Mouse (Mus musculus) limb, embryonic 11.5 days (tissue): Measurements from ENCODE around the gene Fam205a1. TPM values are rescaled to one million over a fixed set of nuclear protein-coding genes. Genes with fewer than 3 reads are reported as not detected.
A peak's percentile ranks its signal among the peaks of the same experiment; 100 is the strongest.

Source experiments
- ATAC-seq: fragments of 200-750 bp; cut with Nextera tagmentation; 2 replicates; pipeline ENCODE4 v1.8.0; 2017; ENCODE audit warnings: low read depth; ENCODE audit not compliant: insufficient number of reproducible peaks, low FRiP score, low TSS enrichment
- DNase-seq: peaks from one replicate; pipeline ENCODE4 v3.0.0-alpha.2; 2015; ENCODE audit warnings: low spot score
- H3K27ac ChIP-seq: fragments of 300-500 bp; sonication (generic); replicated peaks from 2 replicates; pipeline ENCODE4 v1.5.1; 2014; ENCODE audit warnings: low read depth, mild to moderate bottlenecking, low read length
- H3K27me3 ChIP-seq: fragments of 300-500 bp; sonication (generic); 2 replicates; pipeline ENCODE4 v1.6.1; 2014; ENCODE audit warnings: mild to moderate bottlenecking, low read length, mixed read lengths; ENCODE audit not compliant: control insufficient read depth, insufficient read depth
- H3K36me3 ChIP-seq: fragments of 300-500 bp; sonication (generic); 2 replicates; pipeline ENCODE4 v1.6.1; 2014; ENCODE audit warnings: mild to moderate bottlenecking, low read length, moderate library complexity, mixed read lengths; ENCODE audit not compliant: control insufficient read depth, insufficient read depth
- H3K4me1 ChIP-seq: fragments of 300-500 bp; sonication (generic); 2 replicates; pipeline ENCODE4 v1.6.1; 2014; ENCODE audit warnings: low read length, mixed read lengths; ENCODE audit not compliant: control insufficient read depth, insufficient read depth
- H3K4me2 ChIP-seq: fragments of 300-500 bp; sonication (generic); 2 replicates; pipeline ENCODE4 v1.6.1; 2014; ENCODE audit warnings: low read depth, mild to moderate bottlenecking, moderate library complexity; ENCODE audit not compliant: severe bottlenecking
- H3K4me3 ChIP-seq: fragments of 300-500 bp; sonication (generic); 2 replicates; pipeline ENCODE4 v1.5.1; 2014; ENCODE audit warnings: low read depth, low read length
- H3K9ac ChIP-seq: fragments of 300-500 bp; sonication (generic); 2 replicates; pipeline ENCODE4 v1.6.1; 2014; ENCODE audit warnings: mild to moderate bottlenecking, low read length
- H3K9me3 ChIP-seq: fragments of 300-500 bp; sonication (generic); 2 replicates; pipeline ENCODE4 v1.6.1; 2016; ENCODE audit warnings: low read length; ENCODE audit not compliant: control insufficient read depth
- WGBS: fragments of 180-500 bp; shearing (Covaris S2); extraction: QIAGEN DNeasy Blood & Tissue Kit; methylation state at CpG from one replicate; pipeline ENCODE4 v1.1.7; 2014; 5-methylcytosine and 5-hydroxymethylcytosine counted together
- polyA plus RNA-seq: library from polyadenylated mRNA; unstranded; fragments of >200 nt; fragmentation: Nextera tagmentation; extraction: Ambion mirVana; gene quantifications from 2 replicates; pipeline ENCODE4 v1.2.1, GENCODE M21; 2014

Gene Fam205a1
- polyA plus RNA-seq, 1 experiment from 2014 or later = 0.07 TPM

DNA sequence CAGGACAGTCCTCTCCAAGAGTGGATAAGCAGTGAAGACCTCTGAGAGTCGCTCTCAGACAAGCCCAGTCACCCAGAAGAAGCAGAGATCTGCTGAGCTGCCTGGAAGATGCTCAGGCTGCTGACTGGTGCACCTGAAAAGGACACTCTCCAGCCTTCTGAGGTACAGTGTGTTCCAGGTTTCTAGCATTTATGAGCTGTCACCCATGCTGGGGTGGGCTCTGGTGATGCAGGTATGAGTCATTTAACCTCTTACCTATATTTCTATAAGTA, 26.9 kb upstream of the Fam205a1 start:
- ATAC-seq (no peak), DNase-seq (peak; percentile 14)
- 50% methylated on average over 1 of the region's 1 CpGs for WGBS
- Histone ChIP-seq H3K4me3 (no peak overlapping the region), H3K4me1 (no peaks in the 10 kb centered on the region), H3K36me3 (no peaks in the 10 kb centered on the region), H3K9me3 (no peaks in the 10 kb centered on the region), H3K4me2 (no peak overlapping the region), H3K9ac (no peak overlapping the region), H3K27me3 (no peaks in the 10 kb centered on the region), H3K27ac (no peak overlapping the region)

DNA sequence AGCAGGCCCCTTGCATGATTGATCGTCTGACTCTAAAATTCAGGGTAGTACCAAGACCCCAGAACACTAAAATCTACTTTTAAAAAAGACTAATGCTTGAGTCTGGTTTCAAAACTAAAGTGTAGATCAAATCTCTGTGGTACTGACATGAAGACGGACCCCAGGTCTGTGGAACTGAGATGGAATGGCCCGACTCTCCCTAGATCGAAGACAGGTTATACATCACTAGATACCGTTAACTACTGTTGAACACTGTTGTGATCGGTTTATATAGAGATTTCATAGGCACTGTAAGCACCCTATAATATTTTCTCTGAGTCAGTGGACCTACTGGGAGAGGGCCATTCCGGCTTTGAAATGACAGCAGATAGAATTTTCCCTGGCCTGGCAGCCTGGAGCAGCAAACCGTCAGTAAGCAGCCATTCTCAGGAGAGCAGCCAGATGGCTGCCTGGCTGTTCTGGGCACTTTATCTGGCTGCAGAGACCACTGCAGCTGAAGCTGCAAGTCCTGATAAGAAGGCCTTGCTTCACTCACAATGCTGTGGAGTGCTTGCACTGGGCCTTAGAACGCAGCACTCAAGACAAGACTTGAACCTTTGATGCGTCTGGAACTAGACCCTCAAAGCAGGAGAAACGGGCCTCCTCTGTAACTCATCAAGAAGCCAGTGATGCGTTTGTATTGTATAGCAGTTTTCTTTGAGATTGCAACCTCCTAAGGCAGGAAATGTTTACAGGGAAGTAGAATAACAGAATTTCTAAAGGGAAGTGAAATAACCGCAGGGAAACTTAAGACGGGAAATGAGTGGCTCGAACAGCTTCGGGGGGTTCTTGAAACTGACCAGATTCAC, 26.4 kb upstream of the Fam205a1 start:
- H3K4me1 ChIP-seq = no peaks in the 10 kb centered on the region
- H3K4me2 ChIP-seq = no peak overlapping the region
- no peaks in the 10 kb centered on the region for H3K9me3 ChIP-seq
- no peaks in the 10 kb centered on the region for H3K27me3 ChIP-seq
- H3K36me3 ChIP-seq = no peaks in the 10 kb centered on the region
- no peak for ATAC-seq
- 83% methylated on average over 16 of the region's 16 CpGs for WGBS
- peak; percentile 15 for DNase-seq
- no peak overlapping the region for H3K27ac ChIP-seq
- H3K4me3 ChIP-seq = no peak overlapping the region
- no peak overlapping the region for H3K9ac ChIP-seq

DNA sequence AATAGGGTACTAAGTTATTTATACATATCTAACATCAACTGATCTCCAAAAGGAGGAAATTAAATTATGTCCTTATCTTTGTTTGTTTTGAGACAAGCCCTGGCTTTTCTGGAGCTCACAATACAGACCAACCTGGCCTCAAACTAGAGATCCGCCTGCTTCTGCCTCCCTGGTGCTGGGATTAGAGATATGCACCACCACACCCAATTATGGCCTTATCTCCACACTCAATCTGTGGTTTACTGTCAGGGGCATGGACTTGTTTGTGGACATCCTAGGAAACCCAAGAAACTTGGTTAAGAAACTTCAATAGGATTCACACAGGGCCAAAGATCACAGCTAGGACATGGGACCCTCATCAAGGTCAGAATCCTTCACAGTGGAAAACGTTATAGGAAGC, 24.0 kb upstream of the Fam205a1 start:
- Histone ChIP-seq H3K27me3 (no peaks in the 10 kb centered on the region), H3K9me3 (no peaks in the 10 kb centered on the region), H3K36me3 (no peaks in the 10 kb centered on the region), H3K9ac (no peak overlapping the region), H3K4me1 (no peaks in the 10 kb centered on the region), H3K27ac (no peak overlapping the region), H3K4me3 (no peak overlapping the region), H3K4me2 (no peak overlapping the region)
- WGBS = 73% methylated on average over 2 of the region's 2 CpGs
- ATAC-seq (no peak), DNase-seq (no peak)

DNA sequence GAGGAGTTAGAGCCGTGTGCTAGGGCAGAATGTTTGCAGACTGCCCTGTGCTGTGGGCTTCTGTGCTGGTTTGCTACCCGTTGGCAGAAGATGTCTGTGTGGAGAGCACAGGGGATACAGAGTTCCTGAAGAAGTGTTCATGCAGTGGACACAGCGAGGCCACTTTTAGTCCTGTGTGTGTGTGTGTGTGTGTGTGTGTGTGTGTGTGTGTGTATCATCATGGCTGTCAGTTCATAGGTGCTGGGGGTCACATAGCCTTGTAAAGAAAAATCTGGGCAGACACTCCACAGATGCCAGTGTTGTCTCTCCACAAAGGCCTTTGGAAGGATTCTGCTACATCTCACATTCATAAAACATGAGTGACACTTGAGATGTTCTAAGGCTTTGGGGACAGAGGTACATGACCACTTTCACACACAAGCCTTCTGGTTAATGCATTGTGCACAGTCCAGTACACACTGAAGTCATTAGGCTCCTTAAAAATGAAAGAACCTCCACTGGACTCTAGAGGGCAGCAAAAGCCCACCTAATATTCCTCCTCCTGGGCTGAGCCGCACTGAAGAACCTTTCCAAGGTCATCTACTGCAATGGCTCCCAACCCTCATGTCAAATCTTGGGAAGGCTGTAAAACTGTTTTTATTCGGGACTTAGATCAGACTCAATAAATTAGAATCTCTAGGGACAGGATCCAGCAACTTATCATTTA, 23.1 kb upstream of the Fam205a1 start:
- Histone ChIP-seq H3K27ac (no peak overlapping the region), H3K27me3 (no peaks in the 10 kb centered on the region), H3K36me3 (no peaks in the 10 kb centered on the region), H3K4me2 (no peak overlapping the region), H3K9me3 (no peaks in the 10 kb centered on the region), H3K4me3 (no peak overlapping the region), H3K9ac (no peak overlapping the region), H3K4me1 (no peaks in the 10 kb centered on the region)
- DNase-seq = peak; percentile 80
- ATAC-seq = 0 out of 2 replicates have a peak, but pooled peaks have one; percentile 51
- 39% methylated on average over 5 of the region's 5 CpGs for whole genome bisulfite sequencing

DNA sequence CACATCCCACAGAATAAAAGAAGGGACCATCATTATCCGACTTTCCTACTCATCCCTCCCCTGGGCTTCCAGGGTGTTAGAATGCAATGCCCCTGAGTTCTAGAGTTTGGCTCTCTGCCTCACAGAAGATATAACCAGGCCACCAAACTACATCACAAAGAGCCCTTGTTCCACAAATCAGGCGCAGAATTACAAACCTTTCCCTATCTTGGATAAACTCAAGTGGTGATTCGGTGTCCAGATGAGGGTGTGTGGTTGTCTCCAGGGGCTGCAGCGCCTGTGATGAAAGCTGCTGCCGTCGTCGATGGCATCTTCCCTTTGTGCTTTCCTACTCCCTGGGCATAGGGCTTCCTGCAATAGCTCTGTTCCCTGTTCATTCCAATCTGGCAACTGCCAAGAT, 20.4 kb upstream of the Fam205a1 start, which contains the start of gene Fam205c:
Gene Fam205c (minus strand): TSS at position 101 of the 400 bp plus-strand sequence.
- no peak within 1 kb of the TSS for H3K4me2 ChIP-seq
- DNase-seq (no peak), ATAC-seq (no peak)
- H3K9ac ChIP-seq = no peak within 1 kb of the TSS
- H3K4me1 ChIP-seq = no peaks in the 10 kb centered on the region
- WGBS = 87% methylated on average over 7 of the region's 7 CpGs
- H3K27me3 ChIP-seq = no peaks in the 10 kb centered on the region
- no peaks in the 10 kb centered on the region for H3K36me3 ChIP-seq
- H3K4me3 ChIP-seq = no peak within 1 kb of the TSS
- H3K27ac ChIP-seq = no peak within 1 kb of the TSS
- no peaks in the 10 kb centered on the region for H3K9me3 ChIP-seq

DNA sequence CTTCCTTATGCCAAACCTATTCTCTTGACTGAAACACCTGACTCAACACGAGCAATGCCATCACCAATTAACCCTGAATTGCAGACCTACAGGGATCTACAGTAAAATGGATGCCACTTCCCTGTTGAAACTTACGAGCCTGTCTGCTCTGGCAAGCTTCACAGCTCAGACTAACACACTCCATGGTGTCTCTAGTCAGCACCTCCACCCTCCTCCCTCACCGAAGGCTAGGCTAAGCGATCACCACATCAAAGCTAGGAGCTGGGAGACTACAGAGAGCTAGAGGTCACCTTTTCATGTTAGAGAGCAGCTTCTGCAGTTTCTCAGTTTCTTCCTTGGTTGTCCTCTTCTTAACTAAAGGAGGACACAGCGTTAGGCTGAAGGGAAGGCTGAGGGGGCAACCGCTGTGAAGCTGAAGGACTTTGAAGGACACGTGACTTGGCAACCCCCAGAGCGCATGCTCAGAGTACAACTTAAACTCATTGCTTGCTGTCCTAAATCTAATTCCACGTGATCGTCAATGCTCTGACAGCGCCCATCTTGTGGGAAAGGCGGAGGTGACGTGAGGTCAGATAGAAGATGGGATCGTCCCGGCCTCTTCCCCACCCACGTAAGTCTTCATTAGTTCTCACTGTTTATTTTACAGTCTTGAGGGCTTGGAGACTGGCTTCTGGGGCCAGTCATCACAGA, 19.2 kb upstream of the Fam205a1 start:
- Histone ChIP-seq H3K27ac (no peak overlapping the region), H3K27me3 (no peaks in the 10 kb centered on the region), H3K4me3 (no peak overlapping the region), H3K36me3 (no peaks in the 10 kb centered on the region), H3K4me1 (no peaks in the 10 kb centered on the region), H3K9ac (no peak overlapping the region), H3K9me3 (no peaks in the 10 kb centered on the region), H3K4me2 (no peak overlapping the region)
- DNase-seq (no peak), ATAC-seq (no peak)
- WGBS = 66% methylated on average over 16 of the region's 16 CpGs

DNA sequence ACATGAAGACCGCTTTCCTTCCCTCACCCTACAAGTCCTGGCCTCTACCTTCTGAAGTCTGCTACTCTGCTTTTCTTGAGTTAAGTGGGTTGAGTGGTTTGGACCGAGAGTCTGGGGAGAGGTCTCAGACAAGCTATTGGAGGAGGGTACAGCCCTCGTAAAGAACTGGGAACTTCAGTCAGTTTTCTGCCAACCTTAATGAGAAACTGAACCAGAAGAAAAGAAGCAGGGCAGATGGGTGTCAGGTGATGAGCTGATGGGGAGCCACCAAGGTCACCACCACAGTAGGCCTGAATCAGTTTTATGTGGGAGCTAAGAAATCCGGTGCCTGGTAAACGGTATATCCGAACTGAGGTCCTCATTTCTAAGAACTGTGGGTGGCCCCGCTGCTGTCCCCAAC, 18.5 kb upstream of the Fam205a1 start:
- Histone ChIP-seq H3K36me3 (no peaks in the 10 kb centered on the region), H3K9ac (no peak overlapping the region), H3K27me3 (no peaks in the 10 kb centered on the region), H3K4me1 (no peaks in the 10 kb centered on the region), H3K4me2 (no peak overlapping the region), H3K4me3 (no peak overlapping the region), H3K9me3 (no peaks in the 10 kb centered on the region), H3K27ac (no peak overlapping the region)
- ATAC-seq = no peak
- 92% methylated on average over 7 of the region's 7 CpGs for WGBS
- no peak for DNase-seq

DNA sequence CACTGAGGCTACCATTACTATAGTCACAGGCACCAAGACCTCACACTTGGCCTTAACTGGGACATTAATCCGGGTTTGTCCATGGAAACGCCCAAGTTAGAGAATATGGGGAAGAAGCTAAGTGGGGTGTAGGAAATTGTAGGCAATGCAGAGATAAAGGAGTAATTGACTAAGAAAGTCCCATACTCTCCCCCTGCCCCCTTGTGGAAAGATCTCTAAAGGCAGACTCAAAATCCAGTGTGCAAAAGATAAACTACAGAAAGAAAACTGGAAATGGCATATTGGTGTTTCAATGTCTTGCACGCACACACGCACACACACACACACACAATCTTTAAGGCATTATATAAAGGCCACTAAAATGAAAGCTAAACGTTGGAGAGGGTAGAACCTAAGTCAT, 17.1 kb upstream of the Fam205a1 start:
- no peak overlapping the region for H3K4me3 ChIP-seq
- no peak overlapping the region for H3K4me2 ChIP-seq
- no peak for ATAC-seq
- no peaks in the 10 kb centered on the region for H3K36me3 ChIP-seq
- no peak overlapping the region for H3K9ac ChIP-seq
- no peaks in the 10 kb centered on the region for H3K4me1 ChIP-seq
- H3K27me3 ChIP-seq = no peaks in the 10 kb centered on the region
- WGBS = 84% methylated on average over 5 of the region's 5 CpGs
- no peak for DNase-seq
- no peaks in the 10 kb centered on the region for H3K9me3 ChIP-seq
- no peak overlapping the region for H3K27ac ChIP-seq
